Mouse (Mus musculus) stomach, postnatal 0 days (tissue): ENCODE results near the gene Pde8a.

Experiments
- CTCF ChIP-seq: IDR thresholded peaks from 2 replicates; pipeline ENCODE4 v1.5.1; 2016; ENCODE audit warnings: antibody characterized with exemption, low read depth, mild to moderate bottlenecking, moderate library complexity
- EP300 ChIP-seq: optimal IDR thresholded peaks from 2 replicates; pipeline ENCODE3; 2016; ENCODE audit warnings: antibody characterized with exemption

GRCm38 (mm10) chr7:81315583-81315982 lies 102.2 kb downstream of the Pde8a start:
- TF ChIP-seq CTCF (no peak), EP300 (no peak)
